Mouse (Mus musculus) small intestine, adult 2 months (tissue): ENCODE measurements at regions not wholly inside any gene's neighbourhood (a gene's known extent, or its start where the extent isn't known, plus 50 kb on each side); places are given as distances from the start of the nearest gene placed in this dataset.

ENCODE experiments used
- CTCF ChIP-seq: fragments of 200-500 bp; IDR thresholded peaks from 2 replicates; pipeline ENCODE4 v1.5.1; 2012; ENCODE audit warnings: low read depth, mild to moderate bottlenecking, control low read depth, inconsistent platforms, low read length, moderate library complexity, mixed read lengths; ENCODE audit not compliant: insufficient replicate concordance, insufficient read length; ENCODE audit errors: extremely low read depth
- POLR2A ChIP-seq: fragments of 200-500 bp; IDR thresholded peaks from 2 replicates; pipeline ENCODE4 v1.6.1; 2012; ENCODE audit warnings: low read depth, mild to moderate bottlenecking, control low read depth, inconsistent platforms, low read length, moderate library complexity

- TF ChIP-seq POLR2A = no peak
- TF ChIP-seq CTCF = no peak
Observed at GRCm38 (mm10) chr15:61812671-61813070, 889.9 kb upstream of the A1bg start.
